Mouse (Mus musculus): ENCODE results near the gene Ramac.

GRCm38 (mm10) chr7:81777667-81778218 lies 15.0 kb downstream of the Ramac start:
- TF ChIP-seq GATA1 (IDR thresholded peaks at IDR 0.05; ENCODE audit: borderline replicate concordance, low read length) (no peak), CTCF (IDR thresholded peaks at IDR 0.05; ENCODE audit: low read depth, low read length) (no peak), POLR2AphosphoS5 (IDR thresholded peaks at IDR 0.05; ENCODE audit: insufficient replicate concordance, low read depth, low read length) (no peak), TAL1 (conservative IDR thresholded peaks at IDR 0.05; ENCODE audit: low read depth, low read length) (no peak), GATA2 (IDR thresholded peaks at IDR 0.05; ENCODE audit: borderline replicate concordance, low read depth, low read length) (no peak)

Measured in G1E (cell line).